Mouse (Mus musculus) layer of hippocampus, postnatal 25 days (tissue): ENCODE results near the gene Gm45618. TPM values are rescaled to one million over a fixed set of nuclear protein-coding genes. Genes with fewer than 3 reads are reported as not detected.

Experiments used
- DNase-seq, 2 experiments: peaks; one replicate each; pipeline ENCODE4 v3.0.0; 2022; ENCODE audit warnings: mixed read lengths in 2 of 2, low spot score in 1 of 2; ENCODE audit errors: extremely low spot score in 1 of 2
- total RNA-seq, 2 experiments: library from RNA; stranded (reverse); gene quantifications; 2 replicates each; pipeline ENCODE4 v1.2.3; 2021

Gene Gm45618
- total RNA-seq, 2 experiments from 2014 or later = not detected

- peak; percentile 58 to 64 for DNase-seq
Measured at GRCm38 (mm10) chr7:142094301-142095143, 26.0 kb downstream of the Gm45618 start.

GRCm38 (mm10) chr7:142093696-142094240 is 26.8 kb downstream of the Gm45618 start:
- DNase-seq = no peak

- no peak for DNase-seq
Measured at GRCm38 (mm10) chr7:142092991-142093390, 27.5 kb downstream of the Gm45618 start.

GRCm38 (mm10) chr7:142091848-142092247 is 28.7 kb downstream of the Gm45618 start:
- DNase-seq = peak in 1 of 2 experiments; percentile 42

- DNase-seq = no peak
Measured at GRCm38 (mm10) chr7:142089648-142090447, 30.7 kb downstream of the Gm45618 start.

- DNase-seq = no peak
Measured at GRCm38 (mm10) chr7:142088886-142089285, 31.6 kb downstream of the Gm45618 start.

GRCm38 (mm10) chr7:142087069-142087652 is 33.4 kb downstream of the Gm45618 start:
- DNase-seq = no peak

- DNase-seq = no peak
Measured at GRCm38 (mm10) chr7:142086159-142086905, 34.2 kb downstream of the Gm45618 start.

- peak in 1 of 2 experiments; percentile 62 for DNase-seq
Measured at GRCm38 (mm10) chr7:142084820-142085219, 35.7 kb downstream of the Gm45618 start.

GRCm38 (mm10) chr7:142084395-142084794 is 36.1 kb downstream of the Gm45618 start:
- DNase-seq = no peak

- DNase-seq = no peak
Measured at GRCm38 (mm10) chr7:142083588-142084317, 36.8 kb downstream of the Gm45618 start.

- no peak for DNase-seq
Measured at GRCm38 (mm10) chr7:142082607-142083006, 37.9 kb downstream of the Gm45618 start.

- DNase-seq = no peak
Measured at GRCm38 (mm10) chr7:142082179-142082578, 38.4 kb downstream of the Gm45618 start.

- DNase-seq = no peak
Measured at GRCm38 (mm10) chr7:142081736-142082135, 38.8 kb downstream of the Gm45618 start.

GRCm38 (mm10) chr7:142080876-142081275 is 39.7 kb downstream of the Gm45618 start:
- DNase-seq = no peak

GRCm38 (mm10) chr7:142079365-142079764 is 41.2 kb downstream of the Gm45618 start:
- no peak for DNase-seq

GRCm38 (mm10) chr7:142077138-142077537 is 43.4 kb downstream of the Gm45618 start:
- DNase-seq = no peak

- DNase-seq = no peak
Measured at GRCm38 (mm10) chr7:142074146-142074886, 46.2 kb downstream of the Gm45618 start.

- DNase-seq = no peak
Measured at GRCm38 (mm10) chr7:142071717-142072116, 48.8 kb downstream of the Gm45618 start.
